Mouse (Mus musculus) spleen, postnatal 10 days (tissue): Measurements from ENCODE around the gene Slc37a4.
"Not testable (repeated sequence)": the region's sequence is repeated elsewhere in the genome, so short reads cannot be mapped to it uniquely, and the experiment has no call there.

ENCODE experiments used
- DNase-seq, 2 experiments: peaks; one replicate each; pipeline ENCODE4 v3.0.0; 2021 to 2022; ENCODE audit warnings: low spot score in 2 of 2

Slc37a4 gene

GRCm38 (mm10) chr9:44398551-44398950 lies 1.9 kb downstream of the Slc37a4 start:
- no peak for DNase-seq

- DNase-seq = no peak
Measured at GRCm38 (mm10) chr9:44399114-44399794, 2.6 kb downstream of the Slc37a4 start.

- DNase-seq = no peak
Measured at GRCm38 (mm10) chr9:44399795-44400114, 3.1 kb downstream of the Slc37a4 start.

- DNase-seq = no peak
Measured at GRCm38 (mm10) chr9:44401081-44401480, 4.4 kb downstream of the Slc37a4 start.

- no peak for DNase-seq
Measured at GRCm38 (mm10) chr9:44405011-44405410, 8.4 kb downstream of the Slc37a4 start.

- DNase-seq = peak; percentile 91 to 96
Measured at GRCm38 (mm10) chr9:44406906-44407751, 10.5 kb downstream of the Slc37a4 start, which contains the start of the genes Rps25 and Trappc4. TSS of gene Rps25 (plus strand) at chr9:44407139. TSS of gene Trappc4 (minus strand) at chr9:44407600.

- DNase-seq = no peak
Measured at GRCm38 (mm10) chr9:44407752-44408097, 11.1 kb downstream of the Slc37a4 start.

- not testable (repeated sequence) for DNase-seq
Measured at GRCm38 (mm10) chr9:44408693-44409092, 12.0 kb downstream of the Slc37a4 start.

GRCm38 (mm10) chr9:44410647-44411336 lies 14.1 kb downstream of the Slc37a4 start:
- no peak for DNase-seq

- DNase-seq = no peak
Measured at GRCm38 (mm10) chr9:44411601-44412130, 15.0 kb downstream of the Slc37a4 start.

GRCm38 (mm10) chr9:44412306-44412705 lies 15.7 kb downstream of the Slc37a4 start:
- DNase-seq = no peak

- no peak for DNase-seq
Measured at GRCm38 (mm10) chr9:44412781-44413180, 16.1 kb downstream of the Slc37a4 start.

GRCm38 (mm10) chr9:44417156-44417891 lies 20.7 kb downstream of the Slc37a4 start:
- DNase-seq = no peak

GRCm38 (mm10) chr9:44417892-44418363 lies 21.3 kb downstream of the Slc37a4 start:
- peak; percentile 95 to 97 for DNase-seq

GRCm38 (mm10) chr9:44418519-44419385 lies 22.1 kb downstream of the Slc37a4 start, which contains the start of gene Ccdc84:
TSS of gene Ccdc84 (minus strand) at chr9:44418569.
- DNase-seq = no peak

- DNase-seq = not testable (repeated sequence)
Measured at GRCm38 (mm10) chr9:44419730-44420129, 23.1 kb downstream of the Slc37a4 start.

GRCm38 (mm10) chr9:44420280-44420898 lies 23.7 kb downstream of the Slc37a4 start:
- DNase-seq = no peak

- no peak for DNase-seq
Measured at GRCm38 (mm10) chr9:44423576-44423975, 26.9 kb downstream of the Slc37a4 start.

GRCm38 (mm10) chr9:44432577-44433185 lies 36.0 kb downstream of the Slc37a4 start:
- no peak for DNase-seq
